Mouse (Mus musculus) olfactory bulb, adult 2 months (tissue): ENCODE data around the gene Pgc. TPM values are rescaled to one million over a fixed set of nuclear protein-coding genes. Genes with fewer than 3 reads are reported as not detected.

ENCODE experiments used
- H3K27ac ChIP-seq: fragments of 200-500 bp; 2 replicates; pipeline ENCODE4 v1.5.1; 2012; ENCODE audit warnings: low read depth, low read length; ENCODE audit not compliant: insufficient read depth
- H3K4me1 ChIP-seq: fragments of 200-500 bp; 2 replicates; pipeline ENCODE4 v1.6.1; 2012; ENCODE audit warnings: low read length; ENCODE audit not compliant: control insufficient read depth, insufficient read depth
- H3K4me3 ChIP-seq: fragments of 200-500 bp; 2 replicates; pipeline ENCODE4 v1.5.1; 2012; ENCODE audit warnings: mild to moderate bottlenecking, low read depth, low read length, moderate library complexity; ENCODE audit not compliant: insufficient read depth
- CTCF ChIP-seq: fragments of 200-500 bp; IDR thresholded peaks from 2 replicates; pipeline ENCODE4 v1.5.1; 2012; ENCODE audit warnings: low read depth, mild to moderate bottlenecking, low read length, moderate library complexity; ENCODE audit not compliant: insufficient read depth
- POLR2A ChIP-seq: fragments of 200-500 bp; IDR thresholded peaks from 2 replicates; pipeline ENCODE4 v1.6.1; 2012; ENCODE audit warnings: mild to moderate bottlenecking, low read depth, low read length, moderate library complexity; ENCODE audit not compliant: insufficient read depth
- WGBS: fragments of 180-500 bp; shearing (Covaris S2); methylation state at CpG from one replicate; pipeline ENCODE4 v1.1.7; 2018; 5-methylcytosine and 5-hydroxymethylcytosine counted together
- polyA plus RNA-seq: library from polyadenylated mRNA; stranded (reverse); fragments of >200 nt; gene quantifications from 2 replicates; pipeline ENCODE4 v1.2.4, GENCODE M21; 2012; ENCODE audit warnings: low replicate concordance; ENCODE audit not compliant: missing spikeins, insufficient read depth, insufficient read length

Pgc gene
- polyA plus RNA-seq, 1 experiment: not detected

GRCm38 (mm10) chr17:47742991-47743734, 16.5 kb downstream of the Pgc start:
- peaks cover 14% of the 10 kb centered on the region for H3K4me1 ChIP-seq
- no peak overlapping the region for H3K4me3 ChIP-seq
- 57% methylated on average over 16 of the region's 16 CpGs for WGBS
- TF ChIP-seq CTCF (no peak), POLR2A (no peak)
- H3K27ac ChIP-seq: no peak overlapping the region

DNA sequence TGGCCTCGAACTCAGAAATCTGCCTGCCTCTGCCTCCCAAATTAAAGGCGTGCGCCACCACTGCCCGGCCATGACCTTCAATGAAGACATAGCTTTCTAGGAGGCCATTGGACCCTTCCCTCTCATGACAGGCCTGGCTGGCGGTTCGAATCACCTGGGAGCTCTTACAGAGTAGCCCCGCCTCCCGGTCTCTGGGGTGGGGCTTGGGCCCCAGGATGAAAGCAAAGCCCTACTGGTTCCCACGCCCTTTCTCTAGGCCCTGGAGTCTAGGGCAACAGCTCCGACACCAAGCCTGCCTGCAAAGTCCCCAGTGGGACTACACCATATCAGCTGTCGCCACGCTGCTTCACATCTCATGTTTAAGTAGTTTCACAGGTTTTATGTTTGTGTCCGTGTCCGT, 17.4 kb downstream of the Pgc start:
- TF ChIP-seq POLR2A (no peak), CTCF (no peak)
- WGBS: 95% methylated on average over 14 of the region's 14 CpGs
- Histone ChIP-seq H3K4me3 (no peak overlapping the region), H3K27ac (no peak overlapping the region), H3K4me1 (peaks cover 9% of the 10 kb centered on the region)

DNA sequence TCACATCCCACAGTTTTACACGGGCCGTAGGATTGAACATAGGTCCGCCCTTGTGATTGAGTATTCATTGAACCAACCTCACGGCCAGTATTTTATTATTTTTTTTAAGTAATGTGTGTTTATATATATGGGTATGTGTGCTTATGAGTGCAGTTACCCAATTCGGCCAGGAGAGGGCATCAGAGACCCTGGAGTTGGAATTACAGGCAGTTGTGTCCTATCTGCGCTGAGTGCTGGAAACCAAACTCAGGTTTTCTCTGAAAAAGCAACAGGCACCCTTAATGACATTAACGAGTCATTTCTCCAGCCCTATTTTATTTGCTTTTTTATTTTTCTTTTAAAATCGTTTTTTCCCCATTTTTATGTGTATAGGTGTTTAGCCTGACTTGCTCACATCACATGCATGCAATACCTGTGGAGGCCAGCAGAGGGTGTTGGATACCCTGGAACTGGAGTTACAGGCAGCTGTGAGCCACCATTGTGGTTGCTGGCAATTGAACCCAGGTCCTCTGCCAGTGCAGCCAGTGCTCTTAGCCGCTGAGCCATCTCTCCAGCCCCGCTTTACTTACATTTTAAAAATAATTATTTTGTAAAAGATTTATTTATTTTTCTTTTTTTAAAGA, 18.2 kb downstream of the Pgc start:
- WGBS: 92% methylated on average over 10 of the region's 10 CpGs
- Histone ChIP-seq H3K4me1 (peaks cover 8% of the 10 kb centered on the region; the same call in 1 of the 2 replicates), H3K4me3 (no peak overlapping the region), H3K27ac (no peak overlapping the region)
- no peak for TF ChIP-seq POLR2A
- TF ChIP-seq CTCF: no peak

DNA sequence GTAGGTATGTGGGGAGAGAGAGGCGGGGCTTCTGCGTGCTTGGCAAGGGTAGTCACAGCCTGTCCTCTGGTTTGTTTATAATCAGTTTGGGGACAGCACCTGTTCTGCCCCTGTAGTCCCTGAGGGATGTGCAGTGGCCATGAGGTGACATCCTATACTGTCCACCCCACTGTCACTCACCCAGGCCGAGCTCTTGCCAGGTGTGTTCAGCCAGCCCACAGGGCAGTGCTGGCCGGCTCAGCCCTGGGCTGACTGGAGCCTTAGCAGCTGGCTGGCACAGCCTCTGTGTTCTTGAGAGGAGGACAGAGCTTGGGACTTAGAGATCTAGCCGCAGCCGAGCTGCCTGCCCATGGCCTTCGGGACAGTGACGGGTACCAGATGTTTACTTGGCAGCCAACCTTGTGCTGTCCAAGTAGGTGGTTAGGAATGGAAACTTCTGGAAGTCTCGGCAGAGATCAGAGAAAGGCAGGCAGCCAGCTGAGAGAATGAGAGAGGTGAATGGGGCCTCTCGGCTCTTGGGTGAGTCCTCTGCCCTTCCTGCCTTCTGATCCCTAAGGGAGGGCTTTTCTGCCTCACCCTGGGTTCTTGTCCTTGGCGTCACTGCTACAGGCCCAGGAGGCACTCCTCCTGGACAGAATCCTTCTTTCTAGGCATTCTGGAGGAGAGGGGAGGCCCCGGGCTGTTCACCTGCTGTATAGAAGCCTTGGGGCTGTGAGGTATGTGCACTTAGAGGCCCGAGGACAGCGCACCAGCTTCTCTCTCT, 22.3 kb downstream of the Pgc start:
- peaks cover 8% of the 10 kb centered on the region; the same call in 1 of the 2 replicates for H3K4me1 ChIP-seq
- no peak for TF ChIP-seq POLR2A
- no peak for TF ChIP-seq CTCF
- H3K27ac ChIP-seq: no peak overlapping the region
- H3K4me3 ChIP-seq: no peak overlapping the region
- WGBS: 72% methylated on average over 14 of the region's 14 CpGs

DNA sequence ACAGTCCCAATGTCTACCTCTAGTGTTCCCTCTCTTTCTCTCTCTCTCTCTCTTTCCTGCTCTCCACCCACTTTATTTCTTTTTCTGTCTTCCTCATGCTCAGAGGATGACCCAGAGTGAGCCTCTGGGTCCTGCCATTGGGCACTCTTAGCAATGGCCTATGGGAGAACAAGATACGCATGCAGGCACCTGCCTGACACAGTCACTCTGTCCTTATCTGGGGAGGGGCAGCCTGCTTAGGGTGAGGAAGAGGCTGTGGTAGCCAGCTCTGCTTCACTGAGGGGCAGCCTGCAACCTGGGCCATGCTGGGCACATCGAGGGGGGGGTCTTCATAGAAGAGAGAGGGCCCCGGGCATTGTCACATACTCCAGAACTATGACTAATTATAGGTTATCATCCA, 23.0 kb downstream of the Pgc start:
- Histone ChIP-seq H3K27ac (no peak overlapping the region), H3K4me3 (no peak overlapping the region), H3K4me1 (peaks cover 8% of the 10 kb centered on the region; the same call in 1 of the 2 replicates)
- 76% methylated on average over 3 of the region's 3 CpGs for WGBS
- TF ChIP-seq POLR2A (no peak), CTCF (no peak)

GRCm38 (mm10) chr17:47750101-47750500, 23.5 kb downstream of the Pgc start:
- 82% methylated on average over 6 of the region's 6 CpGs for WGBS
- TF ChIP-seq CTCF (no peak), POLR2A (no peak)

GRCm38 (mm10) chr17:47751811-47752210, 25.2 kb downstream of the Pgc start:
- no peak overlapping the region for H3K27ac ChIP-seq
- 75% methylated on average over 5 of the region's 5 CpGs for WGBS
- no peak for TF ChIP-seq CTCF
- TF ChIP-seq POLR2A: no peak

More at GRCm38 (mm10) chr17:47750101-47750500, 23.5 kb downstream of the Pgc start:
- Histone ChIP-seq H3K4me1 (peaks cover 8% of the 10 kb centered on the region; the same call in 1 of the 2 replicates), H3K27ac (no peak overlapping the region), H3K4me3 (no peak overlapping the region)

GRCm38 (mm10) chr17:47753130-47753775, 26.6 kb downstream of the Pgc start:
- peaks cover 15% of the 10 kb centered on the region; the same call in 1 of the 2 replicates for H3K4me1 ChIP-seq
- H3K27ac ChIP-seq: no peak overlapping the region
- no peak overlapping the region for H3K4me3 ChIP-seq
- TF ChIP-seq POLR2A (no peak), CTCF (no peak)
- WGBS: 94% methylated on average over 8 of the region's 8 CpGs

More at GRCm38 (mm10) chr17:47751811-47752210, 25.2 kb downstream of the Pgc start:
- Histone ChIP-seq H3K4me3 (no peak overlapping the region), H3K4me1 (peaks cover 12% of the 10 kb centered on the region; the same call in 1 of the 2 replicates)
